Mouse (Mus musculus) CH12.LX (cell line): ENCODE measurements around the gene Cul9. TPM values are rescaled to one million over a fixed set of nuclear protein-coding genes. Genes with fewer than 3 reads are reported as not detected.

Source experiments
- DNase-seq: peaks from one replicate; pipeline ENCODE4 v3.0.0-alpha.2; 2013; ENCODE audit errors: extremely low read depth
- H3K27ac ChIP-seq: 2 replicates; pipeline ENCODE4 v1.5.1; 2012; ENCODE audit warnings: low read depth, mild to moderate bottlenecking, control low read depth, moderate library complexity; ENCODE audit not compliant: insufficient read depth
- H3K27me3 ChIP-seq: replicated peaks from 2 replicates; pipeline ENCODE3; 2012; ENCODE audit warnings: inconsistent platforms
- H3K36me3 ChIP-seq, 2 experiments: replicated peaks in 1 of 2; 2 replicates each; pipeline versions ENCODE3 to v1.6.1; 2012; ENCODE audit warnings: inconsistent platforms in 1 of 2, low read length in 1 of 2, mild to moderate bottlenecking in 1 of 2, mixed read lengths in 1 of 2, moderate library complexity in 1 of 2; ENCODE audit not compliant: control insufficient read depth in 1 of 2, insufficient read depth in 1 of 2
- H3K4me1 ChIP-seq, 2 experiments: 2 replicates each; pipeline ENCODE4 v1.6.1; 2012; ENCODE audit warnings: inconsistent platforms in 1 of 2, moderate library complexity in 1 of 2; ENCODE audit not compliant: insufficient read depth in 2 of 2, control insufficient read depth in 1 of 2
- H3K4me2 ChIP-seq: 2 replicates; pipeline ENCODE4 v1.6.1; 2012; ENCODE audit warnings: low read depth, mild to moderate bottlenecking, control low read depth; ENCODE audit not compliant: poor library complexity, insufficient read depth, severe bottlenecking
- H3K4me3 ChIP-seq, 3 experiments: fragments of 150-350 bp in 1 of 3; sonication (generic) in 1 of 3; replicated peaks in 1 of 3; 2 replicates each; pipeline versions ENCODE3 to v1.5.1; 2011 to 2012; ENCODE audit warnings: low read depth in 2 of 3, low read length in 2 of 3, mild to moderate bottlenecking in 2 of 3, moderate library complexity in 2 of 3, control low read depth in 1 of 3, improper control_type of control experiment in 1 of 3, inconsistent platforms in 1 of 3, mixed read lengths in 1 of 3; ENCODE audit not compliant: poor library complexity in 1 of 3
- H3K79me2 ChIP-seq: replicated peaks from 2 replicates; pipeline ENCODE4 v1.6.1; 2012; ENCODE audit warnings: mild to moderate bottlenecking, moderate library complexity; ENCODE audit not compliant: control insufficient read depth, poor library complexity, insufficient read depth, severe bottlenecking; ENCODE audit errors: extremely low read depth
- H3K9ac ChIP-seq: 2 replicates; pipeline ENCODE4 v1.6.1; 2012; ENCODE audit warnings: low read depth, mild to moderate bottlenecking, control low read depth, moderate library complexity; ENCODE audit not compliant: insufficient read depth
- H3K9me3 ChIP-seq: replicated peaks from 2 replicates; pipeline ENCODE3; 2012; ENCODE audit warnings: low read length, inconsistent platforms, mixed read lengths
- BHLHE40 ChIP-seq: IDR thresholded peaks from 2 replicates; pipeline ENCODE4 v1.6.1; 2011; ENCODE audit warnings: mild to moderate bottlenecking, low read depth, low read length, improper control_type of control experiment
- CTCF ChIP-seq, 2 experiments: IDR thresholded peaks in 1 of 2; conservative IDR thresholded peaks in 1 of 2; 2 replicates each; pipeline ENCODE4 v1.5.1; 2011 to 2012; ENCODE audit warnings: low read depth in 2 of 2, low read length in 2 of 2, improper control_type of control experiment in 1 of 2, inconsistent platforms in 1 of 2, mild to moderate bottlenecking in 1 of 2, moderate library complexity in 1 of 2
- E2F4 ChIP-seq: IDR thresholded peaks from 2 replicates; pipeline ENCODE4 v1.6.1; 2011; ENCODE audit warnings: low read depth, low read length, improper control_type of control experiment; ENCODE audit not compliant: insufficient replicate concordance
- EP300 ChIP-seq: IDR thresholded peaks from 2 replicates; pipeline ENCODE4 v1.6.1; 2011; ENCODE audit warnings: low read length, improper control_type of control experiment
- GABPA ChIP-seq: IDR thresholded peaks from 2 replicates; pipeline ENCODE4 v1.6.1; 2012; ENCODE audit warnings: low read depth, low read length, improper control_type of control experiment, inconsistent platforms; ENCODE audit not compliant: insufficient replicate concordance
- HCFC1 ChIP-seq: IDR thresholded peaks from 2 replicates; pipeline ENCODE4 v1.6.1; 2012; ENCODE audit warnings: low read depth, mild to moderate bottlenecking, inconsistent platforms, low read length, improper control_type of control experiment
- IRF4 ChIP-seq: IDR thresholded peaks from 2 replicates; pipeline ENCODE4 v1.6.1; 2014; ENCODE audit warnings: low read depth, mild to moderate bottlenecking, inconsistent platforms, low read length, improper control_type of control experiment
- JUND ChIP-seq: conservative IDR thresholded peaks from 2 replicates; pipeline ENCODE4 v1.6.1; 2011; ENCODE audit warnings: low read depth, low read length, improper control_type of control experiment
- KAT2A ChIP-seq: IDR thresholded peaks from 2 replicates; pipeline ENCODE4 v1.6.1; 2012; ENCODE audit warnings: low read length, improper control_type of control experiment, inconsistent platforms; ENCODE audit not compliant: insufficient replicate concordance
- MAFK ChIP-seq: IDR thresholded peaks from 2 replicates; pipeline ENCODE4 v1.6.1; 2011; ENCODE audit warnings: low read length, improper control_type of control experiment; ENCODE audit not compliant: insufficient replicate concordance
- MYC ChIP-seq: IDR thresholded peaks from 2 replicates; pipeline ENCODE4 v1.6.1; 2011; ENCODE audit warnings: low read depth, mild to moderate bottlenecking, improper control_type of control experiment, low read length
- NELFE ChIP-seq: IDR thresholded peaks from 2 replicates; pipeline ENCODE4 v1.6.1; 2011; ENCODE audit warnings: low read depth, low read length, improper control_type of control experiment
- PAX5 ChIP-seq: IDR thresholded peaks from 2 replicates; pipeline ENCODE4 v1.6.1; 2012; ENCODE audit warnings: low read length, inconsistent platforms, mixed read lengths
- RAD21 ChIP-seq: IDR thresholded peaks from 2 replicates; pipeline ENCODE4 v1.6.1; 2011; ENCODE audit warnings: low read depth, mild to moderate bottlenecking, low read length, improper control_type of control experiment, moderate library complexity
- SIN3A ChIP-seq: IDR thresholded peaks from 2 replicates; pipeline ENCODE4 v1.6.1; 2012; ENCODE audit warnings: low read length, improper control_type of control experiment, inconsistent platforms
- SMC3 ChIP-seq: IDR thresholded peaks from 2 replicates; pipeline ENCODE4 v1.6.1; 2011; ENCODE audit warnings: low read depth, low read length, improper control_type of control experiment
- TCF12 ChIP-seq: IDR thresholded peaks from 2 replicates; pipeline ENCODE4 v1.6.1; 2014; ENCODE audit warnings: low read depth, mild to moderate bottlenecking, inconsistent platforms, low read length, improper control_type of control experiment
- UBTF ChIP-seq: IDR thresholded peaks from 2 replicates; pipeline ENCODE4 v1.6.1; 2012; ENCODE audit warnings: low read depth, mild to moderate bottlenecking, inconsistent platforms, low read length, improper control_type of control experiment, moderate library complexity
- USF2 ChIP-seq: conservative IDR thresholded peaks from 2 replicates; pipeline ENCODE4 v1.6.1; 2011; ENCODE audit warnings: low read depth, low read length, improper control_type of control experiment
- ZC3H11A ChIP-seq: IDR thresholded peaks from 2 replicates; pipeline ENCODE4 v1.6.1; 2012; ENCODE audit warnings: low read depth, mild to moderate bottlenecking, inconsistent platforms, low read length, improper control_type of control experiment
- ZMIZ1 ChIP-seq: IDR thresholded peaks from 2 replicates; pipeline ENCODE4 v1.6.1; 2012; ENCODE audit warnings: low read depth, mild to moderate bottlenecking, inconsistent platforms, low read length, improper control_type of control experiment
- dilution Hi-C: fragments of 300-500 bp; cut with MboI; formaldehyde crosslinking; loops from 2 replicates; pipeline ENCODE4 v1.14.3; 2020; ENCODE audit warnings: low sequenced_read_pairs; ENCODE audit not compliant: extremely low pct_unique_long_range_greater_than_20kb, extremely low pct_ligation_motif_present
- in situ Hi-C: fragments of 300-500 bp; cut with MboI; formaldehyde crosslinking; loops from 3 replicates; pipeline ENCODE4 v1.14.3; 2019; ENCODE audit warnings: low sequenced_read_pairs, low pct_ligation_motif_present, low pct_unique_long_range_greater_than_20kb, mixed read lengths
- polyA plus RNA-seq: library from polyadenylated mRNA; unstranded; fragments of >175 nt; gene quantifications from 2 replicates; pipeline ENCODE4 v1.2.1, GENCODE M21; 2012; ENCODE audit warnings: low read depth; ENCODE audit not compliant: insufficient read length
- total RNA-seq, 2 experiments: library from RNA; depleted of rRNA; stranded (reverse); fragments of 300-350 nt in 1 of 2; fragments of >200 nt in 1 of 2; gene quantifications; 2 replicates each; pipeline ENCODE4 v1.2.3; 2012 to 2014

Gene Cul9
- total and polyA plus RNA-seq, 3 experiments, result 0.08 to 0.27 TPM; not detected in 1

GRCm38 (mm10) chr17:46551369-46551768 is 5.2 kb upstream of the Cul9 start:
- no peaks in the 10 kb centered on the region for H3K27me3 ChIP-seq
- peaks cover 33 to 67% of the 10 kb centered on the region in 2 experiments for H3K36me3 ChIP-seq
- no peak for DNase-seq
- H3K4me2 ChIP-seq, result no peak overlapping the region
- H3K9ac ChIP-seq, result no peak overlapping the region
- in situ Hi-C loops, result no loop called here
- dilution Hi-C loops, result no loop called here
- TF ChIP-seq ZC3H11A (no peak), GABPA (no peak), IRF4 (no peak), E2F4 (no peak), MAFK (no peak), TCF12 (no peak), BHLHE40 (no peak), SIN3A (no peak), MYC (no peak), ZMIZ1 (no peak), NELFE (no peak), KAT2A (no peak), JUND (no peak), USF2 (no peak), RAD21 (no peak), UBTF (no peak)
- no peak overlapping the region for H3K4me3 ChIP-seq
- peaks cover 20% of the 10 kb centered on the region for H3K79me2 ChIP-seq
- peaks cover 18 to 32% of the 10 kb centered on the region in 2 experiments for H3K4me1 ChIP-seq
- H3K27ac ChIP-seq, result no peak overlapping the region
- no peaks in the 10 kb centered on the region for H3K9me3 ChIP-seq

- dilution Hi-C loops (no loop called here), in situ Hi-C loops (no loop called here)
- H3K9me3 ChIP-seq, result no peaks in the 10 kb centered on the region
- peaks cover 18 to 32% of the 10 kb centered on the region in 2 experiments for H3K4me1 ChIP-seq
- no peaks in the 10 kb centered on the region for H3K27me3 ChIP-seq
- peaks cover 33 to 72% of the 10 kb centered on the region in 2 experiments for H3K36me3 ChIP-seq
- H3K4me3 ChIP-seq, result no peak overlapping the region
- no peak for DNase-seq
- peaks cover 20% of the 10 kb centered on the region for H3K79me2 ChIP-seq
- TF ChIP-seq SMC3, result no peak
- TF ChIP-seq EP300, result no peak
- TF ChIP-seq HCFC1, result no peak
- TF ChIP-seq MYC, result no peak
- no peak for TF ChIP-seq ZMIZ1
- TF ChIP-seq PAX5, result no peak
- TF ChIP-seq UBTF, result no peak
- no peak for TF ChIP-seq CTCF (conservative IDR thresholded peaks at IDR 0.05 in 1 of 2, IDR thresholded peaks at IDR 0.05 in 1 of 2; ENCODE audit: low read depth in 2 of 2, low read length in 2 of 2)
- TF ChIP-seq SIN3A, result no peak
- no peak overlapping the region for H3K27ac ChIP-seq
- H3K9ac ChIP-seq, result no peak overlapping the region
- no peak overlapping the region for H3K4me2 ChIP-seq
These were observed 4.7 kb upstream of the Cul9 start for GRCm38 (mm10) chr17:46550904-46551303.
